Mouse (Mus musculus) liver, embryonic 16.5 days (tissue): ENCODE results near the gene Psap. TPM values are rescaled to one million over a fixed set of nuclear protein-coding genes. Genes with fewer than 3 reads are reported as not detected.

Experiments
- ATAC-seq: fragments of 200-750 bp; cut with Nextera tagmentation; 2 replicates; pipeline ENCODE4 v1.8.0; 2017; ENCODE audit warnings: low read depth, mild to moderate bottlenecking, moderate number of reproducible peaks, moderate library complexity
- H3K27ac ChIP-seq: fragments of 300-500 bp; sonication (generic); 2 replicates; pipeline ENCODE4 v1.5.1; 2014; ENCODE audit warnings: mild to moderate bottlenecking, low read length
- H3K27me3 ChIP-seq: fragments of 300-500 bp; sonication (generic); 2 replicates; pipeline ENCODE4 v1.6.1; 2014; ENCODE audit warnings: low read depth, low read length, mixed read lengths; ENCODE audit not compliant: control insufficient read depth, insufficient read depth
- H3K36me3 ChIP-seq: fragments of 300-500 bp; sonication (generic); 2 replicates; pipeline ENCODE4 v1.6.1; 2014; ENCODE audit warnings: mild to moderate bottlenecking; ENCODE audit not compliant: control insufficient read depth, insufficient read depth
- H3K4me1 ChIP-seq: fragments of 300-500 bp; sonication (generic); 2 replicates; pipeline ENCODE4 v1.6.1; 2014; ENCODE audit warnings: low read depth, low read length, mixed read lengths; ENCODE audit not compliant: control insufficient read depth
- H3K4me2 ChIP-seq: fragments of 300-500 bp; sonication (generic); 2 replicates; pipeline ENCODE4 v1.6.1; 2014; ENCODE audit warnings: low read depth, low read length, mixed read lengths
- H3K4me3 ChIP-seq: fragments of 300-500 bp; sonication (generic); 2 replicates; pipeline ENCODE4 v1.5.1; 2014; ENCODE audit warnings: low read depth, mild to moderate bottlenecking, low read length
- H3K9ac ChIP-seq: fragments of 300-500 bp; sonication (generic); 2 replicates; pipeline ENCODE4 v1.6.1; 2014; ENCODE audit warnings: low read depth, low read length
- H3K9me3 ChIP-seq: fragments of 300-500 bp; sonication (generic); replicated peaks from 2 replicates; pipeline ENCODE4 v1.6.1; 2016; ENCODE audit warnings: low read length; ENCODE audit not compliant: control insufficient read depth
- WGBS: fragments of 180-500 bp; shearing (Covaris S2); extraction: QIAGEN DNeasy Blood & Tissue Kit; methylation state at CpG from one replicate; pipeline ENCODE4 v1.1.7; 2014; ENCODE audit not compliant: insufficient replicate concordance; 5-methylcytosine and 5-hydroxymethylcytosine counted together
- polyA plus RNA-seq: library from polyadenylated mRNA; unstranded; fragments of >200 nt; fragmentation: Nextera tagmentation; extraction: Ambion mirVana; gene quantifications from 2 replicates; pipeline ENCODE4 v1.2.1, GENCODE M21; 2015

The Psap gene
- polyA plus RNA-seq, 1 experiment from 2014 or later: 82.2 TPM

DNA sequence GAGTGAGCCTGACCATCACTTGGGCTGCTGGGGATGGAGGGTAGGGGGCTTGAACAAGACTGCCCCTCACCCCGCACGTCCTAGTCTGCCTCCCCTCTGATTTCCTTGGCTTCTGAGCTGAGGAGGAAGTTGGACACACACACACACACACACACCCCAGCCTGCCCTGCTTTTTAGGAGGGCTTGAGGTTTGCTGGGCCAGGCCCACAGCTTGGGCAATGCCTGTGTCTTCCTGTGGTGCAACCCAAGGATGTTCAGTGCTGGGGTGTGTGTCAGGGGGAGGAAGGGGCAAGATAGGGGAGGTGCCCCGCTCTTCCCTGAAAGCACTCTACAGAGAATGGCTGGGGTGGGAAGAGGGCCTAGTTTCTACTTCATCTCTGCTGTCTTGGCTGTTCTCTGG lies 66.7 kb downstream of the Psap start:
- Histone ChIP-seq H3K4me1 (peaks cover 31% of the 10 kb centered on the region), H3K4me3 (no peak overlapping the region), H3K4me2 (no peak overlapping the region), H3K27me3 (no peaks in the 10 kb centered on the region), H3K9me3 (no peaks in the 10 kb centered on the region), H3K36me3 (no peaks in the 10 kb centered on the region), H3K27ac (no peak overlapping the region; the same call in 1 of the 2 replicates), H3K9ac (no peak overlapping the region)
- 28% methylated on average over 3 of the region's 3 CpGs for WGBS
- no peak for ATAC-seq

DNA sequence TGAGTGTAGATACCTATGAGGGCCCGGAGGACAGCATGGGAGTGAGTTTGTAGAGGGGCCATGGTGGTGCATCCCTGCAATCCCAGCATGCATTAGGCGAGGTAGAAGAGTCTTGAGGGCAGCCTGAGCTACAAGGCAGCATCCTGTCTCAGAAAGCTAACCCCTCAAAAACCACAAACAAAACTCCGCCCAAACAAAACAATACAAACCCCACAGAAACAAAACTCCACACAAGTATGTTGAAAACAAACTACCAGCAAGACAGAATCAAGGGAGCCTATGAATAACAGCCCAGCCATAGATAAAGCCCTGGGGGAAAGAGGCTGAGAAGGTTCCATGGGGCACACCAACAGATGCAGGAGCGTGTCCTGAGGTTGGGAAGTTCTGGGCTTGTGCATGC lies 68.6 kb downstream of the Psap start:
- no peaks in the 10 kb centered on the region for H3K27me3 ChIP-seq
- 63% methylated on average over 4 of the region's 4 CpGs for WGBS
- no peak for ATAC-seq
- H3K4me1 ChIP-seq: peaks cover 47% of the 10 kb centered on the region
- no peaks in the 10 kb centered on the region for H3K36me3 ChIP-seq
- no peaks in the 10 kb centered on the region for H3K9me3 ChIP-seq
- H3K4me2 ChIP-seq: peak overlapping the region; percentile 83
- peak overlapping the region; percentile 57; the same call in 1 of the 2 replicates for H3K27ac ChIP-seq
- H3K9ac ChIP-seq: no peak overlapping the region
- H3K4me3 ChIP-seq: no peak overlapping the region; the same call in 1 of the 2 replicates

DNA sequence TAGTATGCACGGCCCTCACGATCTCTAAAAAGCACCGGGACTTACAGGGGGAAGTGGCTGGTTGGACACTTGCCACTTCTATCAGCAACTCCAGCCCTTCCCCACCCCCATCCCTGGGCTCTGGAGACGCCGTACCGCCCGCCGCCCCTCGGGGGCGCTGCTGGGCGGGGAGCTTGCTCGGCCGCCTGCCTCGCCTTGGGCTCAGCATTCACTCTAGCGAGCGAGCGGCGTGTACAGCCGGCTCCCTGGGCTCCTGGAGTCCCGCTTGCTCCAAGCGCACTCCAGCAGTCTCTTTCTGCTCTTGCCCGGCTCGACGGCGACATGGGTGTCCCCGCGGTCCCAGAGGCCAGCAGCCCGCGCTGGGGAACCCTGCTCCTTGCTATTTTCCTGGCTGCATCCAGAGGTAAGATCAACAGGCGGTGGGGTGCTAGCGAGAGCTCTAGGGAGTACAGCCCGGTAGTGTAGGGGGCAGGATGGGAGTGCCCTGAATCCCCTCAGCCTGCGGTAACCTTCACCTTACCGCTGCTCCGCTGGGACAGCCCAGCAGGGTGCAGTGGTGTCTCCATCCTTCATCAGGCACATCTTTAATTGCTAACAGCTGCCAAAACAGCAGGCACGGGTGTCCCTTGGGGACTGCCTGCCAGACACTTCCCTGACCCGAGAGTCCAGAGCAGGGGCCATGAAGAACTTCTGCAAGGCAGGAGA lies 69.4 kb downstream of the Psap start, which contains the start of gene Vsir:
Gene Vsir, plus strand, starts transcription at position 151 of the 705 bp plus-strand sequence.
- H3K36me3 ChIP-seq: no peaks in the 10 kb centered on the region
- peak within 1 kb of the TSS; percentile 90 for H3K9ac ChIP-seq
- no peaks in the 10 kb centered on the region for H3K9me3 ChIP-seq
- peak; percentile 62 for ATAC-seq
- H3K4me2 ChIP-seq: peak within 1 kb of the TSS; percentile 83
- H3K27ac ChIP-seq: peak within 1 kb of the TSS; percentile 92
- no peaks in the 10 kb centered on the region for H3K27me3 ChIP-seq
- H3K4me1 ChIP-seq: peaks cover 55% of the 10 kb centered on the region
- H3K4me3 ChIP-seq: peak within 1 kb of the TSS; percentile 78
- WGBS: under 1% methylated on average over 37 of the region's 37 CpGs

DNA sequence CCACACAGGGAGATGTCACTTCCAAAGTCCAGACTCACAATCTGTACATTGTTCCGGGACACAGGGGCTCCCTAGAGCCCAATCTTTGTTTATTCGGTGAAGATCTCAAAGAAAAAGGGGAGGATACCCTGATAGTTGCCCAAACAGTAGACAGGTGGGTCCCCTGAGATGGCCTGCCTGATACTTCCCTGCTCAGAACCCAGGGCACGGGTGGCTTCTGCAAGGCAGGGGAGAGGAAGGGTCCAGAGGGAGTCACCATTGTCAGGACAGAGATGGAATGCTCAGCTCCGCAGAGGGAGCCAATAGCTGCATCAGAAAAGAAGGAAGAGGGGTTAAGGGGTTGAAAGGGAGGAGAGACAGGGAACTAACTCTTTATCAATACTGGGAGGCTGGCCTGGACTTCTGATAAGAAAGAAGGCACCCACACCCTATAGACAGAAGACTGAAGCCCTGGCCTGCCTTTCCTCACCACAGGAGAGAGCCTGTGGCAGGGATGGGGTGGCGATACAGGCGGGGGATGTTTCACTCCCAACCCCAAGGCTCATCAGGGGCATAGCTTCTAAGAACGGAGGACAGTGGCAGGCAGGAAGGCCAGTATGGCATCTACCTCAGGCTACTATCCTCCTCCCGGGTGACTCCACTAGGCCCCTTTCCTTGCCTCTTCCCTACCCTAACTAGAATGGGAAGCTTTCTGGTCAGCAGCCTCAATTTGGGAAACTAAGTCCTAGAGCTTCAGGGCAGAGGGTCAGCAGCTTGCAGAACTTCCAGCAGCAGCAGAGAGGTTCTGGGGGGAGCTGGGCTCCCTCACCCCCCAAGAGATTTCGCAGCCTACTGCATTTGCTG lies 70.6 kb downstream of the Psap start:
- H3K9me3 ChIP-seq: no peaks in the 10 kb centered on the region
- H3K4me3 ChIP-seq: peak overlapping the region; percentile 78
- ATAC-seq: peak; percentile 58
- 22% methylated on average over 9 of the region's 9 CpGs for WGBS
- peak overlapping the region; percentile 92 for H3K27ac ChIP-seq
- H3K36me3 ChIP-seq: no peaks in the 10 kb centered on the region
- H3K27me3 ChIP-seq: no peaks in the 10 kb centered on the region
- H3K4me2 ChIP-seq: peak overlapping the region; percentile 83
- H3K4me1 ChIP-seq: peaks cover 60% of the 10 kb centered on the region
- H3K9ac ChIP-seq: peak overlapping the region; percentile 90

DNA sequence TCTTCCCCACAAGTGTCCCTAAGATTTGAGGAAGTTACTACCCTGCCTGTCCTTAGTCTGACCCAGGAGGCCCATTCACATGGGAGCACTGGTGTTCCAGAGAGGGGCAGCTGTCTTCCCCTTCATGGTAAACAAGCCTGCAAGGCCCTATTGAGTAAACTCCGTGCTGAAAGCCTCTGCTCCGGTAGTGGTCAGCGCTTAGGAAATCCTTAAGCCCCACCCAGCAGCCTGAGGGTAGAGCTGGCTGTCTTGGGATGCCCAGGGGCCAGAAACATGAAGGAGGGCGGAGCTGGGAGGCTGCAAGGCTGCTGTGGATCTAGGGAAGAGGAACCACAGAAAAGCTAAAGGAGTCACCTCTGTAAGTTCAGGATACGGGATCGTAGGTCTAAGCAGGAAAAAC lies 71.6 kb downstream of the Psap start:
- peaks cover 60% of the 10 kb centered on the region for H3K4me1 ChIP-seq
- H3K27me3 ChIP-seq: no peaks in the 10 kb centered on the region
- H3K4me2 ChIP-seq: peak overlapping the region; percentile 83
- 35% methylated on average over 6 of the region's 6 CpGs for WGBS
- ATAC-seq: peak; percentile 20; the same call in 1 of the 2 replicates
- no peaks in the 10 kb centered on the region for H3K9me3 ChIP-seq
- no peaks in the 10 kb centered on the region for H3K36me3 ChIP-seq
- peak overlapping the region; percentile 90 for H3K9ac ChIP-seq
- H3K4me3 ChIP-seq: peak overlapping the region; percentile 78
- H3K27ac ChIP-seq: peak overlapping the region; percentile 92

DNA sequence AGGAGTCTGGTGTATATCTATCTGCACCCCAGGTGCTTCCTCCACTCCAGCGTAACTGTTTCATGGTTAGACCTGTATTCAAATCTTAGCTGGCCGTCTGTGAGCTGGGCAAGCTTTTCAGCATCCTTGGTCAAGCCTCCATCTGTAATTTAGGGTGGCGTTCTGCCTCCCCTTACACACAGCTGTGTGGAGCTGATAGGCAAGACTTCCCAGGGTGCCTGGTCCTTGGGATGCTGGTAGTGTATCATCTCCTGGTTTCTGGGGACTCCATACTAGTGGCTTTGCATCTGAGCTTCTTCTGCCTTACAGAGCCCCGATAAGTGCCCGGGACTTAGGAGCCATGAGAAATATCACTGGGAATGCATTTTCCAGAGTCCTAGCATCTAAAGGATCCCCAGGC lies 72.2 kb downstream of the Psap start:
- Histone ChIP-seq H3K27ac (peak overlapping the region; percentile 92), H3K9ac (peak overlapping the region; percentile 90), H3K4me3 (peak overlapping the region; percentile 78), H3K36me3 (no peaks in the 10 kb centered on the region), H3K27me3 (no peaks in the 10 kb centered on the region), H3K9me3 (no peaks in the 10 kb centered on the region), H3K4me1 (peaks cover 60% of the 10 kb centered on the region), H3K4me2 (peak overlapping the region; percentile 83)
- 50% methylated on average over 5 of the region's 5 CpGs for WGBS
- ATAC-seq: peak; percentile 70

DNA sequence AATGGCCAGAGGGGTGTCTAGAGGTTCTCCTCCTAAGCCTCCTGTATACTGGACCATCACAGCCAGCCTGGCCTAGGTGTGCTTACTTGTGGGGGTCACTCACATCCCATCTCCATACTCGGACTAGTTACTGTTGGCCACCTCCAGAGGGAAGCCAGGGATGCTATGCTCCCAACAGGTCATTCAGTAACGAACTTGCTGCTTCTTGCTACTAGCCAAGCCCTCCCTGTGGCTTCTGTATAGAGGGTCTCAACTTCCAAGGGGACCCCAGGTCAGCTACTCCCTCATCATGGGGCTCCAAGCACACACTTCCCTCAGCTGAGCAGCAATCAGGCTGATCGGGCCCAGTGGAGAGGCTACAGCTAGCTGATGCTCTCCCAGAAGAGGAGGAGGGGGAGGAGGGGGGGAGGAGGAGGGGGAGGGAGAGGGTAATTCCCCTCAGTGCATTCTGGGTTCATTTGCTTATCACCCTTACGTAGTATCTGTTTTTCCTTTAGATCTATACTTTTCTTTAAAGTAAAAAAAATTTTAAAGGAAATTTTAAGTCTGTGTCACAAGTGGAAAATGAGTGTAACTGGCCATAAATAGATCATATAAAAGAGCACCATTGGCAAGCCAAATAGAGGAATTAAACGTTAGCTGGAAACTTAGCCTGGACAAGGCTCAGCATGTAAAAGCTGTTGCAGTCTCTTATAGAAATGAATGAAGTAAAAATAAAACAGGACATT lies 72.8 kb downstream of the Psap start:
- H3K27ac ChIP-seq: peak overlapping the region; percentile 92
- H3K4me3 ChIP-seq: peak overlapping the region; percentile 78
- H3K36me3 ChIP-seq: no peaks in the 10 kb centered on the region
- H3K9me3 ChIP-seq: no peaks in the 10 kb centered on the region
- H3K9ac ChIP-seq: peak overlapping the region; percentile 39
- 37% methylated on average over 5 of the region's 5 CpGs for WGBS
- peak overlapping the region; percentile 83 for H3K4me2 ChIP-seq
- H3K27me3 ChIP-seq: no peaks in the 10 kb centered on the region
- no peak for ATAC-seq
- H3K4me1 ChIP-seq: peaks cover 60% of the 10 kb centered on the region

DNA sequence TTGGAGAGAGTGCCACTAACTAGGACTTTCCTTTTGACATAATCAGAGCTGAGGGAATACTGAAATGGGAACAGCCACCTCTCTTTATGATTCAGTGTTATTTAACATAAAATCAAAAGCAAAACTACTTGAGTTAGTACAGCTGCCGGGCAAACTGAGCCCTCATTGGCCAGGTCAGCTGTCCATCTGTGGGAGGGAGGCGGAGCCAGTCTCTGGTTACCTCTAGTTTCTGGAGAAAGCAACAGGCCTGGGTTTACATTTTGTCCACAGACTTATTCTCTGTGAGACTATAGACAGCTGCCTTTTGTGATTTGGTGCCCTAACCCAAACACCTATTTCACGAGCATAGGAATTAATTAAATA lies 73.4 kb downstream of the Psap start:
- Histone ChIP-seq H3K9me3 (no peaks in the 10 kb centered on the region), H3K9ac (peak overlapping the region; percentile 39), H3K4me3 (peak overlapping the region; percentile 78), H3K4me1 (peaks cover 60% of the 10 kb centered on the region), H3K36me3 (no peaks in the 10 kb centered on the region), H3K27ac (peak overlapping the region; percentile 34), H3K27me3 (no peaks in the 10 kb centered on the region), H3K4me2 (peak overlapping the region; percentile 83)
- 0 out of 2 replicates have a peak, but pooled peaks have one; percentile 20 for ATAC-seq
- 12% methylated on average over 3 of the region's 3 CpGs for WGBS
